25 mouse cellular contexts compared by ENCODE assay signal in genomic region chr16:83254183-83254582, GRCm38 (mm10).
"Had no signal": no experiment of that assay in that cellular context is flagged by ENCODE, and none has a peak within 500 bp of the region (broad histone marks: within the 10 kb centered on the region; RNA-seq: fewer than 3 reads in every experiment).

No protein-coding gene starts in this region.

- H3K36me3 ChIP-seq: heart, embryonic 10.5 days; heart, embryonic 12.5 days; hindbrain, embryonic 10.5 days; hindbrain, embryonic 12.5 days; intestine, embryonic 15.5 days; limb, embryonic 13.5 days; limb, embryonic 15.5 days; liver, embryonic 12.5 days had no signal

- H3K4me1 ChIP-seq: heart, embryonic 10.5 days; heart, embryonic 12.5 days; hindbrain, embryonic 10.5 days; hindbrain, embryonic 12.5 days; intestine, embryonic 15.5 days; limb, embryonic 13.5 days; limb, embryonic 15.5 days; liver, embryonic 12.5 days had no signal

- H3K4me2 ChIP-seq: heart, embryonic 12.5 days; hindbrain, embryonic 12.5 days; hindbrain, embryonic 14.5 days; intestine, embryonic 15.5 days; limb, embryonic 13.5 days; limb, embryonic 15.5 days; liver, embryonic 12.5 days had no signal

- H3K9ac ChIP-seq: heart, embryonic 12.5 days; hindbrain, embryonic 12.5 days; hindbrain, embryonic 14.5 days; intestine, embryonic 15.5 days; limb, embryonic 13.5 days; limb, embryonic 15.5 days; liver, embryonic 12.5 days; liver, embryonic 14.5 days had no signal

- H3K27ac ChIP-seq: heart, embryonic 10.5 days; hindbrain, embryonic 10.5 days; hindbrain, embryonic 12.5 days; hindbrain, embryonic 14.5 days; intestine, embryonic 15.5 days; limb, embryonic 13.5 days; limb, embryonic 15.5 days; liver, embryonic 12.5 days; liver, embryonic 14.5 days had no signal

- ATAC-seq: hindbrain, embryonic 16.5 days; inflammation-experienced regulatory T-cells, adult 6 months; intestine, embryonic 15.5 days; intestine, postnatal 0 days; liver, embryonic 12.5 days had no signal

- H3K27me3 ChIP-seq: heart, embryonic 12.5 days; hindbrain, embryonic 12.5 days; intestine, embryonic 15.5 days; limb, embryonic 13.5 days; limb, embryonic 15.5 days; liver, embryonic 12.5 days had no signal

- H3K4me3 ChIP-seq: heart, embryonic 10.5 days; heart, embryonic 12.5 days; hindbrain, embryonic 10.5 days; hindbrain, embryonic 12.5 days; intestine, embryonic 15.5 days; limb, embryonic 13.5 days; limb, embryonic 15.5 days; liver, embryonic 12.5 days had no signal

- H3K9me3 ChIP-seq: heart, embryonic 10.5 days; heart, embryonic 12.5 days; hindbrain, embryonic 10.5 days; hindbrain, embryonic 12.5 days; intestine, embryonic 15.5 days; limb, embryonic 13.5 days; limb, embryonic 15.5 days; liver, embryonic 12.5 days had no signal

- DNase-seq: gastrocnemius, postnatal 14 days; gastrocnemius, postnatal 36 days; heart, adult 18-20 months; heart, postnatal 10 days; heart, postnatal 4 days; kidney, adult 18-20 months; kidney, adult 8-10 months; kidney, postnatal 10 days; kidney, postnatal 36 days; layer of hippocampus, adult 9-11 months; layer of hippocampus, postnatal 36 days; left cerebral cortex, postnatal 4 days had no signal
